Mouse (Mus musculus) frontal cortex, postnatal 10 days (tissue): ENCODE results near the gene Adamtsl5.

Experiments used
- DNase-seq, 2 experiments: peaks; one replicate each; pipeline ENCODE4 v3.0.0; 2022; ENCODE audit warnings: low spot score in 2 of 2, mixed read lengths in 1 of 2

Gene Adamtsl5

DNA sequence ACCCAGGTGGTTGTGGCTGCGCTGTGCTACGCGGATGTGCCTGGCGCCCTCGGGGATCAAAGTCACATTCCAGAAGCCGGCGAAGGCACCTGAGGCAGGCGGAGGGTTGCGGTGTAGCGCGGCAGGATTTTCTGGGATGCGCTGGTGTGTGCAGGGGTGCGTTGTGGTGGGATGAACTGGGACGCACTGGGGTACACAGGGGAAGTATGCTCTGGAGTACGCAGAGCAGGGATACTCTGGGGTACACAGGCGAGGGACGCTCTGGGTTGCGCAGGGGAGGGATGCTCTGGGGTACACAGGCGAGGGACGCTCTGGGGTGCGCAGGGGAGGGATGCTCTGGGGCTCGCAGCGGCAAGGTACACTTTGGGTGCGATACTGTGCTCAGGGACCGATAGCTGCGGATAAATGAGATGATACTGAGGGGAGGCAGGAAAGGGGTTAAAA is 5.9 kb downstream of the Adamtsl5 start:
- DNase-seq: no peak

DNA sequence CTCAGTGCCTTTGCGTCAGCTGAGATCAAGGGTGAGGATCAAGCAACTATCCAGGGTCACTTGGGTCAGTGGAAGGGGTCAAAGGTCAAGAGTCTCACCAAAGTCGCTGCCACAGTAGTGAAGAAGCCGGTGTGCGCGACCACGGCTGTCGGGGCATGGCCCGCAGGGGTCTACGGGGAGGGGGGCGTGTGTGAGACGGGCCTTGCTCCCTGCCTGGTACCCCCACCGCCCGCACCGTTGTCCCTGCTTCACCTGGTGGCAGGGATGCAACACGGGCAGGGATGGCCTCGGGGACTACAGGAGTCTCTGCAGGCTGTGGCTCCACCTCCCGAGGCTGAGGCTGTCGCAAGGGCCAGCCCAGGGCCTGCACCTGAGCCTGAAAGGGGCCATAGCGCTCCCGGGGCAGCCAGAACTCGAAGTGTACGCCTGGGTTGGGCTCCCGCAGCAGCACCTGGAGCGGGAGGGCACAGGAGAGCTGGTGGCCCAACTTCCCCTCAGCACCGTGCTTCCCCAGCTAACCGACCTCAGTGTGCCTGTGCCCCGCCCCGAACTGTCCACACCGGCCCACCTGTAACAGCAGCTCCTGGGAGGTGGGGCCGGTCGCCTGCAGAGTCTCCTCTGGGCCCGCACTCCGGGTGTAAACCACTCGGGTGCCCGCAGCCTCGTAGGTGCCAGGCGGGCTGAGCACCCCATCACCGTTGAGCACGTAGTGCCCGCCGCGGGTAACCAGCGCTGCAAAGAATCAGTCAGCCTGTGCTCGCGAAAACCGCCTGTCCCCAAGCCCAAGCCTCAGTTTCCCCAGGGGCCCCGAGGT is 6.5 kb downstream of the Adamtsl5 start:
- no peak for DNase-seq

- no peak for DNase-seq
These were observed 7.2 kb downstream of the Adamtsl5 start for GRCm38 (mm10) chr10:80341026-80341425.

GRCm38 (mm10) chr10:80339941-80340750 is 8.1 kb downstream of the Adamtsl5 start:
- DNase-seq: peak in 1 of 2 experiments; percentile 78

GRCm38 (mm10) chr10:80336263-80336662 is 11.9 kb downstream of the Adamtsl5 start:
- no peak for DNase-seq

DNA sequence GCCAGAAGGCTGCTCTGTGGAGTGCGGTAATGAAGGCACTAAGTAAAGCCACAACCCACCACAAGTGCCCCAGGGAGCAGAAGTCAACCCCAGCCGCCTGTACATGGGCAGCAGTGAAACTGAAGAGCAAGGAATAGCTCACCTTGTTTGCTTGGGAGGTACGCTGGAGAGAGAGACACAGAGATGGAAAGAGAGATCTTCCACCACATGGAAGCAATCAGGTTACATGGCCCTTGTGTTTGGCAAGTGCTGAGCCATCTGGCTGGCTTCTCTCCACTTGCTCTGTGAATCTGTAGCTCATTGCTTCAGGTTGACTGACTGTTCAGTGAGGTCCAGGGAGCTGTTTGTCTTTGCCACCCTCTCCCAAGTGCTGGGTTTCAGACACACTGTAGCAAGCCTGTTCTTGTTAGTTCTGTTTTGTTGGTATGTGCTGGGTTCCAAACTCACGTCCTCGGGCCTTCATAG is 15.7 kb downstream of the Adamtsl5 start:
- DNase-seq: no peak

DNA sequence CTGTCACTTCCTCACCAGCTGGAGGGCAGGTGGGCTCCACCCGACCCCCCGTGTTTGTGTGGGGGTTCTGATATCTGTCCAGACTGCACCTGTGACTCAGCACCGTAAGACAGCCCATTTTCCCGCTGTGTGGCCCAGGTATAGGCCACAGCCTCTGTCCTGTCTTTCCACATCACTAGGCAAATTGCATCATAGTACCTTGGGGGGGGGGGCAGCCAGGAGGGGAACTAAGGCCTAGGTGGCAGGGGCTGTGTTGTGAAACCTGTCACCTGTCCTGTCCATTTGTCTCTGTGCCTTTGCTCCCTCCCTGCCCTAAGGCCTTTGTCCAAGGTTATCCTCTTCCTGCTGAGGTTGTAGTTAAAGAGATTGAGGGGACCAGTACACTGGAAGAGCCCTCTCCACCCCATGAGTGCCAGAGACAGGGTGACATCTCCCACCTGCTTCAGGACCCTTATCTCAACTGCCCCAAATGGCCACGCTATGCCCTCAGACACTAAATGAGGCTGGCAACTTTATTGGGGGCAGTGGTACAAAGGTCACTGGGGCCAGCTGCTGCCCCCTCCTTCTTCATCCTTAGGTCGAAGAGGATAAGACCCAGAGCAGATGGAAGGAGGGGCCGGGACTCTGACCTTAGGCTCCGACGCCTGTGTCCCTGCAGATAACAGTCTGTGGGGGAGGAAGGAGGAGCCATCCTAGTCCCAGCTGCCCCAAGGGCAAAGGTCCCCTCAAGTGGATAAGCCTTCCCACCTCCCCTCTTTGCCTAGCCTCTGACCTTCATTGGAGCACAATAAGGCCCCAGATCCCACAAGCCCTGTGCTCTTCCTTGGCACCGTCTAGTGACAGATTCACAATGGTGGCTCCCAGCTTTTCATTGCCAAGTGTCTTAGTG is 16.3 kb downstream of the Adamtsl5 start:
- no peak for DNase-seq

- no peak for DNase-seq
These were observed 17.3 kb downstream of the Adamtsl5 start for GRCm38 (mm10) chr10:80330888-80331287.

DNA sequence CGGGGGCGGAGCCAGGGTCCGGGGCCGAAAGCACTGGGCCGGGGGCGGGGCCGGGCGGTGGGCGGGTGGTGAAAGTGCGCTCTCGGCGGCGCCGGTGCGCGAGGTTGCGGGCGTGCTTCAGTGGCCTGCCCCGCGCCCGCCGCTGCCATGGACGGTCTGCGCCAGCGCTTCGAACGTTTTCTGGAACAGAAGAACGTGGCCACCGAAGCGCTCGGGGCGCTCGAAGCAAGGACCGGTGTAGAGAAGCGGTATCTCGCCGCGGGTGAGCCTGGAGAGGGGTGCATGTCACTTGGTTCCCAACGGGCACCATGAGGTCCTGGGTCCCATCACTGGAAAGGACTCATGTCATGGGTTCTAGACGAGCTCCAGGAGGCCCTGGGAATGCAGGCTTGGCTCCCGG is 18.1 kb downstream of the Adamtsl5 start:
- DNase-seq: no peak

DNA sequence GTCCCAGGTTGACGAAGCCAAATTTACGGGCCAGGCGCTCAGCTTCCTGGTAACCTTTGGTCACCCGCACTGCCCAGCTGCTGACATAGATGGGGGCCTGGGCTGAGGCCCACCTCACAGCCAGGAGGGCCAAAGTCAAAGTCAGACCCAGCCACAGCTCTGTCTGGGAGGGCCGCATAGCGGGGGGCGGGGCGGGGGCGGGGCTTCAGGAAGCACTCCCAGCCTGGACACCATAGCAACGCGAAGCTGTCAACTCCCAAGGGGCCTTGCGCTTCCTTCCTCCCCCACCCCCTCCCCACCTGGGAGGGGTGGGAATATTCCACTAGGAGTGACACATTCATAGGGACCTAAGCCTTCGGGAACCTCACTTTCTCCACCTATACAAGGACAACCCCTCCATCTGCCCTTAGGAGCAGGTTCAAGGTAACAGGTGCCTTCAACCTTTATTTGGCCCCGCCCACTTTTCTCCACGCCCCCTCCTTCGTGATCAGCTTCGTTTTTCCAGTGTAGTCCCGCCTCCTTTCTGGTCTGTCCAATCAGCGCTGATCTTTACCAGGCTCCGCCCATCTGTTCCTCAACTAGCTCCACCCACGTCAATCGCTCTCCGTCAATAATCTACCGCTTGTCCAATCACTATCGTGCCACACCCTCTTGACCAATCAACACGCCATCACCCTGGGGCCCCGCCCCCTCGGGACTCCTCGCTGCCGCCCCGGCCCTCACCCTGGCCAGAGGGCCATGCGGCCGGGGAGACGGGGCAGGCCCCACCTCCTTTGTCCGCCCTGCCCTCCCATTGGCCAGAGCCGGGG is 18.7 kb downstream of the Adamtsl5 start, which contains the start of the genes Pcsk4 and Reep6:
Pcsk4 (minus strand) TSS at position 226 of the 809 bp plus-strand sequence.
Reep6 (plus strand) TSS at position 681 of the 809 bp plus-strand sequence.
- peak; percentile 97 to 99 for DNase-seq

GRCm38 (mm10) chr10:80325045-80325444 is 23.2 kb downstream of the Adamtsl5 start:
- DNase-seq: no peak

DNA sequence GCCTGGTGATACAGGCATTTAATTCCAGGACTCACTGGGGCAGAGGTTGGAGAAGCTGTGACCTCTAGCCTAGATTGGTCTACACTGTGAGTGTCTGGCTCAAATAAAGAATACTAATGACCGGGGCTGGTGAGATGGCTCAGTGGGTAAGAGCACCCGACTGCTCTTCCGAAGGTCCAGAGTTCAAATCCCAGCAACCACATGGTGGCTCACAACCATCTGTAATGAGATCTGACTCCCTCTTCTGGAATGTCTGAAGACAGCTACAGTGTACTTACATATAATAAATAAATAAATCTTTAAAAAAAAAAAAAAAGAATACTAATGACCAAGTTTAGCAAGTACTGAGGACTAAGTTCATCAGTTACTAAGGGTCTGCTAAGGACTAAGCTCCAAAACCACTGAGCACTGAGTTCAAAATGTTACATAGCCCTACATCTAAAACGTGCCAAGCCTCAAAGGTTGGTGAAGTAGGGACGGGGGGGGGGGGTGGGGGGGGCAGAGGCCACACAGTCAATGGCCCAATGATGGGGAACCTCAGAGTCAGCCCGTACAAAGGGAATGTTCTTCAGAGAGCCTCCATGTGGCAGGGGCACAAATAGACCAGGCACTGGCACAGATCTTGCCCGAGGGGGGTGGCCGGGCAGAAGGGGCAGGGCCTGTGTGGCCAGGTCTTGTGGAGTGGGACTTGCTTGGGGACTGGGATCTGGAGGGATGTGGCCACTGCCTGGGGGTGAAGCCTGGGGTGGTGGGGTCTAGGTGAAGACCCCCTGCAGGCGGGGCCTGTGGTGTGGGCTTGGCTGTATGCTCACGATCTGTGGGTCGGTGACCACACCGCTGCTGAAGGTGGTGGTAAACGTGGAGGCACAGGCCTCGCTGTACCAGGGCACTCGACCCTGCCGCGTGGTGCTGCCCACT is 23.8 kb downstream of the Adamtsl5 start:
- no peak for DNase-seq

GRCm38 (mm10) chr10:80323261-80324119 is 24.7 kb downstream of the Adamtsl5 start:
- DNase-seq: peak in 1 of 2 experiments; percentile 48

DNA sequence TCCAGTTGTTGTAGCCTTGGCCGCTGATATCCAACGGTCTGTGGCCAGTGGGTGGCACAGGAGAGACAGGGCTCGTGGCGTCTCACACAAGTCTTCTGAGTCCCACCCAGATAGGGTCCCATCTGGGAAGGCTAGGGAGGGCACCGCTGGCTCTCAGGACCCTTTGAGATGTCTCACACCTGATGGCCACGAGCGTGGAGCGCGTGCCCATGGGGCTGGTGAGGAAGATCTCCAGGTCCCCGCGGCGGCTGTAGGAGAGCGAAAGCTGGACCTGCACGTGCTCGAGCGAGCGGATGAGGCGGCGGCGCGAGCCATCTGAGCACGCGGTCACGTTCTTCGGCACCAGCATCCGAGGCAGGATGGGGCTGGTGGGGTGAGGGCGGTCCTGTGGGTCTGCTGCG is 25.4 kb downstream of the Adamtsl5 start:
- peak in 1 of 2 experiments; percentile 40 for DNase-seq

- DNase-seq: peak in 1 of 2 experiments; percentile 52
These were observed 26.3 kb downstream of the Adamtsl5 start for GRCm38 (mm10) chr10:80321670-80322581.

GRCm38 (mm10) chr10:80321014-80321669 is 27.1 kb downstream of the Adamtsl5 start:
- DNase-seq: no peak

- DNase-seq: peak; percentile 87
These were observed 27.9 kb downstream of the Adamtsl5 start, which contains the start of gene 2310011J03Rik for GRCm38 (mm10) chr10:80320340-80320760. 2310011J03Rik (minus strand) TSS chr10:80320537.
